Mouse (Mus musculus): ENCODE data around the gene Uvrag.

Uvrag gene

DNA sequence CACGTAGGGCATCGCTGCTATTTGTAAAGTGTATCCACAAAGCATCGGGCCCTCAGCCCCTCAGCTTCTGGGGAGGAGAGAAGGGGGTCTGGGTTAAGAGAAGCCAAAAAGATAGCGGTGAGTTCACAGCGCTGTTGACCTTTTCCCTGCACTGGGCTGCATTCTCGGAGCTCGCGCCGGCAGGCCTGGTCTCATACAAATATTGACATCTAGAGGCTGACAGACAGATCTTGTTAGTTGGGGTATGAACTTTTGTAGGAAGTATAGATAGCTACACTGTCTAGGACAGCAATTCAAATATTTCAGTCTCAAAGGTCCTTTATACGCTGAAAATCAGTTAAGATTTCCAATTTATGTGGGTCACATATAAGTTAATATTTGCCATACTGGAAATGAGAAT, 205.7 kb downstream of the Uvrag start:
- in situ Hi-C loops (cut with MboI), result no loop called here

DNA sequence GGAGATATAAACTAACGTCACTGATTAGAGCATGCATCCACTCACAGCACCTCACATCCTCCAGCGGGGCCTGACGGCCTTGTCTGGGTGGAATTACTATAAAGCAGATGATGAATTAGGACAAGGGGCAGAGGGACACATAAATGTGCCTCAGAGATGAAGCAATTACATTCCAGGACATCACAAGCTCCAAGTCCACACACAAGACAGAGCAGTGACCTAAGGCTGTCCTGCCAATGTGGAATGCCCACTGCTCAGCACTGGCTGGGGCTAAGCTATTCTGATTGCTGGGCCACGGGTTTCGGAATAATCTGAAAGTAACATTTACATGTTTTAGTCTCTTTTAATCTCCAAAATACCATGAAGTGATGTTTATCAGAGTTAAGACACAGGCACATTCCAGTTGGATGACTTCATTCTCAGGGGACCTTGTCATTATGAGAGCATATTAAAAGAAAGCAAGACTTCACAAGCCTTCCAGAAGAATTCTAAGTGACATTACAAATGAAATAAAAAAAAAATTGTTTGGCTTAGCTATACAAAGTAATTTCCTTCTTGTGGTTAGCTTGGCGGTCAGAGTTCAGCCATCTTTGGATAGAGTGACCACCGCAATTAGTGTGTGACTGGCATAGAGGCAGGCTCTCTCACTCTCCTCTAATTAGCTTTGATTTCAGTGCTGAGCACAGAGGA, 212.5 kb downstream of the Uvrag start:
- in situ Hi-C loops (cut with MboI), result no loop called here

DNA sequence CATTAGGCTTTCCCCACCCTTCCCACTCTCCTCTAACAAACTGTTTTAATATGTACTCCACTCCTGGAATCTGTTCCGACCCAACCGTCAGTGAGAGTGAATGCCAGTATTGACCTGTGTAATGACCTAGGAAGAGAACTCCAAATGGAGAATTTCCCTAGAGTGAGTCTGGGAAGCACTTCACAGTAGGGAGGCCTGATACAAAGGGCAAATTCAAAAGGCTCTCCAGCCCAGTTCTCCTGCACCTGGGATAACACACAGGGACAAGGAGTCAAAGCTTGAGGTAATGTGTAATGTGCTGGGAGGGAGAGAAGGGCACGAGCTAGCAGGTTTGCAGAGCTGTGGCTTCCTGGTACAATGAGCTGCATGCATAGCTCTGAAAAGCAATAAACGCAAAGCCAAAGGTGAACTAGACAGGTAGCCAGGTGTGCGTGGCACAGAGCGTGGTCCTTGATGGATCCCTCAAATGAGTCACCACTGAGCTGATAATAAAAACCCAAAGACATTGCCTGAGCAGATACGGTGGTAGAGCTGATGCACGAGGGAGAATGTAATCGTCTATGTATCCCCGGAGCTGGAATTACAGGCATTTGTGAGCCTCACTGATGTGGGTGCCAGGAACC, 213.9 kb downstream of the Uvrag start:
- in situ Hi-C loops (cut with MboI), result no loop called here

DNA sequence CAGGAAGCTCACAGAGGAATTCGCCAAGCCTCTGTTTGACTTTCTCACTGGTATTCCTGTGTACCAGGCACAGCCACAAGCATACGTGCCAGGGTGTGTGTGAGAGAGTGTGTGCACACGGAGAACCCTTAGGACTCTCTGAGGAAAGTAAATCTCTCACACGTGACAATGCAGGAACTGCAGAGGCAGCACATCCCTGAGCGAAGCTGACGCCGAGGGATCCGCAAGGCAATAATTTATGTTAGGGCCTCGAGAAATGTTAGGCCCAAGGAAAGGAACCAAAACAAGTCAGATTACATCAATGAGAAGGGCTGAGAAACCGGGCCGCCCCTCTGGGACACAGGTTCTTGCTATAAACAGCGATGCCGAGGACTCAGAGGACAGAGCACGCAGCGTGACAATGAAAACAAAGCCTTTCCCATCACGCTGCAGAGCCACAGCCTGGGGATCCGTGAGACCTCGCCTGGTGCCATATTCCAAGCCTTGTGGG, 216.5 kb downstream of the Uvrag start:
- in situ Hi-C loops (cut with MboI), result no loop called here

DNA sequence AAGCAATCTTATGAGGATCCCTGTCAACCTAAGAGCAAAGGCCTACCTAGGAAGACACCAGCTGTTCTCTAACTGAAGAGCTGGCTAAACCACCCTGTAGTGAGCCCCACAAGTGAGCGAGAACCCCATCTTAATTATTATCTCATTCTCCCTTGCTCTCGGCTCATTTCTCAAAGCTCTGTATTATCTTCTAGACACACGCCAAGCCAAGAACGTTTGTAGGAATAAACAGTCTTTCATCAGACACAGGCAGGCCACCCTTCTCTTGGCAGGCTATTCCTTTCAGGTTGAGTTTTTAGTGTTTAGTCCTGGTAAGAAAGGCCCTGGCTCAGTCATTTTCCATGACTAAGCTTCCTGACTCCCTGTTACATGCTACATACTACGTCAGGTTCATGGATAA, 218.0 kb downstream of the Uvrag start:
- in situ Hi-C loops (cut with MboI), result no loop called here

DNA sequence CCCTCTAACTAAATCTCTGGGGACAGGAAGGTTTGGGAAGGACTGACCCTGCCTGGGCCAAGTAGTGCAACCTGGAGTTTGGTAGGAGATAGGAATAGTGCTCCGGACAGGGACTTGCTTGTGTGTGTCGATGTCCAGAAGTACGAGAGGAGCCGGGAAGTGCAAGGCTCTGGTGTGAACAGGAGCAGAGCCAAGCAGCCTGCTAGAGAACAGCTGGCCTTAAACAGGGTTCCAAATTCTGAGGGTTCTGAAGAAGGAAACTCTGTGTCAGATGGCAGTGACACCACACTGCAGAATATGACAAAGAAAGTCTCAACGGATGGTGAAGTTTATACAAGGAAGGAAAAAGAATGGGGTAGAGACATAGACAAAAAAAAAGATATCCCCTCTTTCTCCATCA, 223.5 kb downstream of the Uvrag start:
- in situ Hi-C loops (cut with MboI), result no loop called here

DNA sequence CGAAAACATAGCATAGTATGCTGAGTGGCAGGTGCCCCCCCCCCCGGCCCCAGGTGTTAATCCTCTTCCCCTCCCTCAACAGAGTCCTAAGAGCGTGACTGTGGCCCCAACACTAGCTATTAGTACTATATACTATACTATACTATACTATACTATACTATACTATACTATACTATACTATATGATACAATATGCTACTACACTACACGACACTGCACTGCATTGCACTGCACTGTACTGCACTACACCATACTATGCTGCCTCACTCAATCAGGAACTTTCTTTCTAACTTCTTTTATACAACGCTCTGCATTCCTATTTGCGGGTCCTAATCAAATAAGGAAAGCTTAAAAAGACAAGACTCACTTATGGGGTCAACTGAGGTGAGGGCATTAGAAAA, 224.4 kb downstream of the Uvrag start:
- in situ Hi-C loops (cut with MboI), result no loop called here

DNA sequence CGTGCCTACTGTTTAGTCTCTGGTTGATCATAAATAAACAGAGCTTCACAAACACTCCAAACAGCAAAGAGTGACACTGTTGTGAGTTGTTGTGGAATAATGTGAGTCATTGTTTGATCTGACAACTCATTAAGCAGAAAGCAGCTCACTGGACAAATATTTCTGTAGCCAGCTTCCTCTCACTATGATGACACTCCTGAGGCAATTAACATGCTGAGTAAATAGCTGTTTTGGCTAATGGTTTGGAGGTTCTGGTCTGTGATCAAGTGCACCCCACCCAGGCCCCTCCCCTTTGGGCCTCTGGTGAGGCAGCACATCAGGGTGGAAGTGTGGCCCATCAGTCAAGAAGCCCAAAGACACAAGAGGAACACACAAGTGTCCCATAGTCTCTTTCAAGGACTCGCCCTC, 228.0 kb downstream of the Uvrag start:
- in situ Hi-C loops (cut with MboI), result no loop called here

DNA sequence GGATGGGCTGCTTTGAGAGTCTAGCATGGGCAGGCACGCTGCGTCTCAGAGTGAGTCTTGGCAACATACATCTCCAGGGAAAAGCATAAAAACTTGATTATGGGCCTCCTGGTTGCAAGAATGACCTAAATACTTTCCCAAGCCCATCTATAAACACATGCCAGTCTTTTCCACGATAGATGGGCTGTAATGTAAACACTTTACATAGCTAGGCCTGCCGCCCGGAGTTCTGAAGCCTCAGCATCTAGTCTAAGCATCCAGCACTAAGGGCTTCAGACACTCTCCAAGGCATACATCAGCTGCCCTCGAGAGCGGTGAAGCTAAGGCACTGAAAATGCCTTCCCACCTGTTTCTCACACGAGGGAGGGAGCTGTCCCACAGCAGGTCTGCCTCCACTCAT, 229.7 kb downstream of the Uvrag start:
- in situ Hi-C loops (cut with MboI), result no loop called here

DNA sequence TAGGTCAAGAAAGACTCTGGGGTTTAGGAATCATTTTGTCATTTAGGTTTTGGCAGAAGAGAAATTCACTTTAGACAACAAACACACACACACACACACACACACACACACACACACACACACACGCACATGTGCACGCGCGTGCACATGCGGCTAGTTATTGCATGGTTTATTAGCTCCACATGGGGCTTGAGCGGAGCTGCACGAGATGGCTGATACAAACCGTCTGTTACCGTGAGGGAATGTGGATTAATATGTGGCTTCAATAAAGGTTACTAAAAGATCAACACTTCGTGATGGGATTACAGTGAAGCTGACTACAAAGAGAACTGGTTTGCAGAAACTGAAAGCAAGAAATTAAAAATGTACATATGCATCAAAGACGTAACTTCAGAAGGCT, 230.2 kb downstream of the Uvrag start:
- in situ Hi-C loops (cut with MboI), result no loop called here

DNA sequence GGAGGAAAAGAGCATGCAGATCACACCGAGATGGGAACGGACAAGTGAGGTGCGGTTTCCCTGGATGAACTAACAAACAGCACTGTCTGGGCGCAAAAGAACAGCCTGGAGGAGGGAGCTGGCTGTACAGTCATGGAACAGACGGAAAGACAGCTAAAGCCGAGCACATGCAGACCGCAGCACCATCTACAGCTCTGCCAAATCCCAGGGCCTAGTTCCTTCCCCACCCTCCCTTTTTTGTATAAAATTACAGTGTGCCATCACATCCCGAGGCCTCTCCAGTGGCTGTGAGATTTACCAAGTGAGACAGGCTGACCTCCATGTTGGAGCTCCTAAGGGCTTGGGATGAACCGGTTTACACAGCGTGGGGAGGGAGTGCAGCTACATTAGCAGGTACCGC, 230.8 kb downstream of the Uvrag start:
- in situ Hi-C loops (cut with MboI), result no loop called here

DNA sequence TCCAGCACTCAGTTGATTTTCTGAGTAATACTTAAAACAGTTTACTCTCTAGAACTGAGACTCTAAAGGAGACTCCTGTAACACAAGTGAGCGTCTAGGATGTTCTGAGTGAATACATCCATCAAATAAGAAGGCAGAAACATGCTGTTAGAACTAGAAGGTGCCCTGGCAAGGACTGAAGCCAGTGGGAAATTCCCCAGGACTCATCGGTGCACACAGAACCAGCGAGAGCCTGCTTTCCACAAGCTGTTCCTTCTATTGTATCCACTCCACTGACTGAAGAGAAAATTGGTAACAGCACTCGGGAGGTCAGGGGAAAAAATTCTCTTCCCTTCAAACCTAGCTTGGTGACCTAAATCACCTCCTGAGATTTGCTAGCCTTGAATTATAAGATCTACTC, 233.5 kb downstream of the Uvrag start:
- in situ Hi-C loops (cut with MboI), result no loop called here

DNA sequence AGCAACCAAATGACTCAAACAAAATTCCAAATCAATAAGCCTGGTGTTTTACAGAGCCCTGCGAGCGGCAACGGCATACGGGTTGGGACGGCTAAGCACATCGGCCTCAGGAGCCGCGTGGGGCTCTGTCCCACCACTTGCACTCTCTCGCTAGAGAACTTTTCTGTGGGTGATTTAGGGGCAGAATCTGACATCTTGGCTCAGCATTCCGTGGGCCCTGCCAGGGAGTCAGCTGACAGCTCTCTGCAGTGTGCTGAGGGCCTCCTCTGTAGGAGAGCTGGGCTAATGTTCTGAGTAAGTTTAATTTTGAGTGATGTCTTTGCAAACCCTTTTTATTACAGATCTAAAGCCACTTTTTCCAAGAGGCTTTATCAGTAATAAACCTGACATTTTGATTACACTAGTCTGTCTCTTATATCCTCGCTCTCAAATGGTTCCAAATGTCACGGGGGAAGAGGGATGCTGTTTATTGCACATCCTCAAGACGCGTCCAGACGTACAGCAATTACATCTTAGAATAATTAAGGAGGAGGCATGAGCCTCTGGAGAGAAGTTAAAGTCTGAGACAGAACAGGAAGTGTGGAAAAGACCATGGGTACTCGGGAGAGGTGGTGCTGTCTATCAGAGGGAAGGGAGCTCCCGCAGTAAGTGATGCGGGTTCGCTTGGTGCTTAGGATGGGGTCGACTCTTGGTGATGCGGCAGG, 236.1 kb downstream of the Uvrag start:
- in situ Hi-C loops (cut with MboI), result no loop called here

DNA sequence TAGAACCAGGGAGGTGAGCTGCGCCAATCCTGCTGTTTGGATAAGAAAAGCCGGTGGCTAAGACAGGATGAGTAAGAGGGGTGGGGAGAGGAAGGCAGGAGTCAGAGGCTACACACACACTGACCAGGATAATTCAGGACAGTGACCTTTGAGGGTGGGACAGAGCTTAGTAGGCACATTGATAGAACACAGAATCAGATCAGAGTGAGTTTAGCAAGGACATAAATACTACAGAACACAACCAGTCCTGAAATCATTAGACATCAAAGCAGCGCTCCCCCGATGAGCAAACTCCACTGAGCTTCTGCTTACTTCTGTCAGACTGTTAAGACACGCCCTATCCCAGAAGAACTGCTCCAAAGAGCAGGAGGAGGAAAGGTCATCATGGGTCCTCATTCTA, 237.1 kb downstream of the Uvrag start:
- in situ Hi-C loops (cut with MboI), result no loop called here

DNA sequence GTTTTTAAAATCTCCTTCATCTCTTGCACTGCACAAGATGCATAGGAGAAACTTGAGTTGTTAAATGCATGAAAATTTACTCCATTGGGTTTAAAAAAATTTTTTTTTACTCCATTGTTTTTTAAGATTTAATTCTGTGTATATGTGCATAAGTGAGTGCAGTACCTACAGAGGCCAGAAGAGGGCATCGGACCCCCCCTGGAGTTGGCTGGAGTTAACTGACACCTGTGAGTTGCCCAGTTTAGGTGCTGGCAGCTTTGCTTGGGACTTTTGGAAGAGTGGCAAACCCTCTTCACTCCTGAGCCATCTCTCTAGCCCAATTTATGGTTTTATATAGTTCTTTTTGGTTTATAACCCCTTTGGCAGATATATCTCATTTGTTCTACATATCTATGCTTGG, 239.8 kb downstream of the Uvrag start:
- in situ Hi-C loops (cut with MboI), result no loop called here

DNA sequence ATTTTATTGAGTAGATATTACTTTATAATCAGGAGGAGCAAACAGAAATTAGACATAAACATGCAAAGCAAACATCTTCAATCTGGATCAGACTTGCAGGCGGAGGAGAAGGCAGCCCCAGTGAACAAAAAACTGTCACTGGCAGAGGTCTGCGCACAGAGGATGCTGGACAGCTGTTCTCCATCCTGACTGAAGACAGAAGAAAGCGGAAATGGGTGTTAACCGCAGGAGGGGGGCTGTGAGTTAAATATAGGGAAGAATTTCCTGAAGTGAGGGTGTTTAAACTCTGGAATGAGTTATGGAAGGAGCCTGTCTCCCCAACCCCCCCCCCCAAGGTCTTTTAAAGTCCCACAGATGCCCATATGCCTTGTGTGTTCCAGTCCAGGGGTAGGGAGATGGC, 241.1 kb downstream of the Uvrag start:
- in situ Hi-C loops (cut with MboI), result no loop called here

DNA sequence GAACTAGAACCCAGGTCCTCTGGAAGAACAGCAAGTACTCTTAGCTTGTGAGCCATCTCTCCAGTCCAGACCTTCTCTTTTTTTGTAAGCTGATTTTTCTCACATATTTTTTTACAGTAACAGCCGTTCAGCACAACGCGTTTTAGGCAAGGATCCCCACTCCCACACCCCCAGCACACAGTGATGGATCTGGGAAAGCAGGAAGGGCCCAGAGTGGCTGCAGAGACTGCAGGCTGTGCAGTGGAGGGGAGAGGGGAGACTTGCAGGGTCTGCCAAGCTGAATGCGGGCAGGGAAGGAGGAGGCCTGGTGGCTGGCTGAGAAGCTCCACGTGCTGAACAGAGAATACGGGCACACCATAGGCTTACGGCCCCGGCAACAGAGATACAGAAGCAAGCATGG, 243.6 kb downstream of the Uvrag start:
- in situ Hi-C loops (cut with MboI), result no loop called here

DNA sequence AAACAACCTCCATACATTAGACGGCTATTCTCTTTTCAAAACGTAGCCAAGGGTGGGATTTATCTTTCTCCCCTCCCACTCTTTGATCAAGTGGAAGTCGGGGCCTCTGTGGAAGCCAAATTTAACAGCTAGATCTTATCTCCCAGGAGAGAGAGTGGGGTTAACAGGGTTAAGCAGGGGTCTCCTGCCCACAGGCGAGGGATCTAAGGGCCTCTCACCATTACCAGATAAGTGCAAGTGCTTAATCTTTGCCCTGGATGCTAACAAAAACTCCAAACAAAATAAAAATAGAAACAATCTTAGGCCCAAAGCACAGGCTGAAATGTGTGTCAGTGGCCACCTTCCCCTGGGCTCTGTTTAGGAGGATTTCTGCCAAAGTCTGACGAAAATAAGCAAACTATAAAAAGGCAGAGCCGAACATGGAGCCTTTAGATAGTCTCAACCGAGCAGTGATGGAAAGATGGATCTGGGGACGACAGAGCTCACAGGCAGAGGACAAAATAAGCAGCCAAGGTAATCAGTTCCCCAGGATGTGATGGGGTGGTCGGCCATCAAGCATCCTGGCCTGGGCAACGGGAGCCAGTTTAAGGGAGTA, 245.3 kb downstream of the Uvrag start:
- in situ Hi-C loops (cut with MboI), result no loop called here

DNA sequence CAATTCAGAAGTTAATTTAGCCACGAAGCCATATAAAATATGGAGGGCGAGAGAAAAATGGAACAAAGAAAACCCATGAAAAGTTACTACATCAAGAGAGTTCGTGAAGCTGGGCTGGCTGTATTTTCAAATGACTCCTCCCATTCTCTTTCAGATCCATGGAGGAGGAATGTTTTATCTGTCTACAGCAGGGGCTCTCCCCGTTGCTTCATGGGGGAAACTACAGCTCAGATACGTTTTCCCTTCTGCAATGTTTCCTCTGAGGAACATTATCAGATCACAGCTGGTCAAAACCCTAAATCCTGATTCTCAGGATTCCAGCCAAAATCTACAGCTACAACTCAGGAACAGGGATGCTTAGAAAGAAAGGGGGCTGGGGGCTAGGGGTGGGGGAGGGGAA, 246.2 kb downstream of the Uvrag start:
- in situ Hi-C loops (cut with MboI), result no loop called here

DNA sequence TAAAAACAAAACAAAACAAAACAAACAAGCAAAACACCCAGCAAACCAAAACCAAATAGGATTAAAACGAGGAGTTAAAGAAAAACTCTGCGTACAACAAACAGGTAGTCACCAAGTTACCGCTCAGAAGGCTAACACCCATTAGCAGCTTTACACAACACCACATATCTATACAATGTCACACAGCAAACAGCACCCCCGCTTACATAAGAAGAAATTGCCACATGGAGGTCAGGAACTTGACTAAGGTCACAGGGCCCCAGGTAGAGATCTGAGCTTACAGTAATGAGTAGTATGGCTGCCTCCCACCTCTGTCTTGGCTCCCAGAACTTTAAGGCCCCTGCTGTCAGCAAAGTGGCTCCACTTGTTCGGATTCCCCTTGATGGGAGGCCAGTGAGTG, 246.6 kb downstream of the Uvrag start:
- in situ Hi-C loops (cut with MboI), result no loop called here

DNA sequence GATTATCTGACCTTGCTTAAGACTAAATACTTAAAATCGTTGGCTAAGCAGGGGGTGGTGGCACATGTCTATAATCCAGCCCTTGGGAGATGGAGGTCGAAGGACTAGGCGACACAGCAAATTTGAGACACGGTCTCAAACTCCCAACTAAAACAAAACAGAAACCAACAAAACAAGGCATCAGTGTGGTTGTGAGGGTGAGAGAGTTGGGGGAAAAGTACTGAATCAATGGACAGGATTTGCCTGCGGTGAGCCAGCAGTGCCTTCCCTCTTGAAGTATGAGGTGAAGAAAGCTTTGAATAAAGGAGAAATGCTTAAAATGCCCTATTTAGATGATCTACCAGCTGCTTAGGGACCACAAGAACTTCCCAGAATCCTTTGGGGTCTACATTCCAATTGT, 247.8 kb downstream of the Uvrag start:
- in situ Hi-C loops (cut with MboI), result no loop called here

DNA sequence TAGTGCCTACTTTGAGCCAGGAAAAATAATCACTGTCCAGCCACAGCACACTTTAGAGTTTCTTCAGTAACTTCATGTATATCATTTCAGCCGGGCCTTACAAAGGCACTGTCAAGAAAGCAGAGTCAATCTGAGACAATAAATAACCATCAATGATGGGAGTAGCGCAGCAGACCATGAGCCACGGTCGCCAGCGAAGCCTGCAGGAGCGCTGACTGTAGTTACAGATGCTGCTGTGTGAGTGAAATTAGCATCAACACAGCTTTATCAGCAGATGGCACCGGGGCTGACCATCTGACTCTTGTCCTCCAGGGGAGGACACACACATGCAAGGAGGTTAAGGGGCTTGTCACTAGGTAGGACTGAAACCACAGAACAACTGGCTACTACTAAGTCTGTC, 251.7 kb downstream of the Uvrag start:
- in situ Hi-C loops (cut with MboI), result no loop called here

DNA sequence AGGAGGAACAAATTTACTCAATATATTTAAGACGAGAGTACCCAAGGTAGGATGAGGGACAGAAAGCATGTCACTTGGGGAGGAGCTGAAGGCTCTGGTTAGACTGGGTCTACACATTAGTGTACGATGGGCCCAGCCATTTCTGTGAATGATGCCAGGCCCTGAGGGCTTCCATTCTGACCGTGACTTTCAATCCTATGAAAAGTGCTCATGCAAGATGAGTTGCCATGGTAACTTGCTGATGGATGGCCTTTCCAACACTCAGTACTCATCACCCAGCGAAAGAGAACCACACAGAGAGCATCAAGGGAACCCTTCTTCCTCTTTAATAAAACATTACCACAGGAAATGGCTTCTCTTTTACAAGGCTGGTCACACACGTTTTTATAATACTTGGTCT, 252.1 kb downstream of the Uvrag start:
- in situ Hi-C loops (cut with MboI), result no loop called here
